In the genomic region with DNA sequence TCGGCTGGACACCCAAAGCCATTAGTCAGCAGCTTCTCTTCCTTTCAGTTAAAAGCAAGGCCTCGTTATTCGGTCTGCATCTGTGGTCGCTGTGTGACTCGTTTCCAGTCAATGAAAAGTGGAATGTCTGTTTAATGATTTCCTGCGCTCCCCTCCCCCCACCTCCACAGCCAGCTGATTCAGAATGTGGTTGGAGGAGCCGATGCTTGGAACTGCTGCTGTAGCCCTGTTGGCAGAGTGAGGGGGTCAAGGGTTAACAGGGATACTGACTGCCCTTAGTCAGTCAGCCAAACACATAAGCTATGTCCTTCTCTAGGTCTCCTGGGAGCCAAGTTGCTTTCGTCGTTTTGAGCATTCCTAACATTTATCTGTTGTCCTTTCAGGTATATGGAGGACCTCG, we compare ENCODE assay signal across 21 mouse cellular contexts. TPM values are rescaled to one million over a fixed set of nuclear protein-coding genes. Genes with fewer than 3 reads are reported as not detected.
DNase-seq lines count a peak whose midpoint lies in the region; ATAC-seq lines count a peak whose summit lies in the region.
"Had no signal": no experiment of that assay in that cellular context is flagged by ENCODE, and none has a peak within 500 bp of the region (broad histone marks: within the 10 kb centered on the region; RNA-seq: fewer than 3 reads in every experiment).

No protein-coding gene starts in this region.

- 51% methylated on average over 10 of the region's 10 CpGs for WGBS in liver, embryonic 12.5 days (ENCODE audit: insufficient replicate concordance)
- whole genome bisulfite sequencing in forebrain, embryonic 12.5 days: 76% methylated on average over 10 of the region's 10 CpGs

- no peak overlapping the region for H3K27ac ChIP-seq in liver, embryonic 12.5 days
- H3K27ac ChIP-seq in forebrain, embryonic 12.5 days: no peak overlapping the region
- H3K27ac ChIP-seq: embryonic facial prominence, embryonic 12.5 days; hindbrain, embryonic 14.5 days; intestine, embryonic 15.5 days; limb, embryonic 13.5 days; lung, embryonic 15.5 days had no signal

- DNase-seq in liver: peak; percentile 40
- peak; percentile 88 for DNase-seq in kidney, adult 18-20 months
- peak; percentile 93 for DNase-seq in kidney, postnatal 25 days
- no peak for DNase-seq in cerebellum, adult 8-10 months
- no peak for DNase-seq in ovary, postnatal 36 days (ENCODE audit: low spot score)
- DNase-seq: adrenal gland, adult 8-10 months; cerebellum, adult 11-12 months; forebrain, postnatal 0 days; gastrocnemius, postnatal 10 days; heart, postnatal 10 days; midbrain, embryonic 14.5 days; right cerebral cortex, adult 18-20 months; thymus, postnatal 4 days had no signal

- H3K4me2 ChIP-seq in liver, embryonic 12.5 days: no peak overlapping the region
- H3K4me2 ChIP-seq in forebrain, embryonic 12.5 days: no peak overlapping the region
- H3K4me2 ChIP-seq: embryonic facial prominence, embryonic 12.5 days; hindbrain, embryonic 14.5 days; intestine, embryonic 15.5 days; limb, embryonic 13.5 days; lung, embryonic 15.5 days had no signal

- H3K9ac ChIP-seq in liver, embryonic 12.5 days: no peak overlapping the region
- H3K9ac ChIP-seq in forebrain, embryonic 12.5 days: no peak overlapping the region
- H3K9ac ChIP-seq: embryonic facial prominence, embryonic 12.5 days; forebrain, postnatal 0 days; hindbrain, embryonic 14.5 days; intestine, embryonic 15.5 days; limb, embryonic 13.5 days; lung, embryonic 15.5 days had no signal

- H3K4me1 ChIP-seq in liver, embryonic 12.5 days: peaks cover 26% of the 10 kb centered on the region
- peaks cover 21% of the 10 kb centered on the region for H3K4me1 ChIP-seq in forebrain, embryonic 12.5 days

- H3K9me3 ChIP-seq in liver, embryonic 12.5 days (replicated peaks): no peaks in the 10 kb centered on the region
- no peaks in the 10 kb centered on the region for H3K9me3 ChIP-seq in forebrain, embryonic 12.5 days
- H3K9me3 ChIP-seq: embryonic facial prominence, embryonic 12.5 days; G1E; intestine, embryonic 15.5 days; limb, embryonic 13.5 days; lung, embryonic 15.5 days had no signal

- no peak for ATAC-seq in liver, embryonic 12.5 days
- no peak for ATAC-seq in forebrain, embryonic 12.5 days (ENCODE audit: low FRiP score)
- ATAC-seq: forebrain, postnatal 0 days; intestine, embryonic 15.5 days had no signal

- no peak overlapping the region for H3K4me3 ChIP-seq in liver, embryonic 12.5 days
- H3K4me3 ChIP-seq in forebrain, embryonic 12.5 days (replicated peaks): no peak overlapping the region
- H3K4me3 ChIP-seq: embryonic facial prominence, embryonic 12.5 days; intestine, embryonic 15.5 days; limb, embryonic 13.5 days; lung, embryonic 15.5 days had no signal

- no peaks in the 10 kb centered on the region for H3K36me3 ChIP-seq in liver, embryonic 12.5 days
- H3K36me3 ChIP-seq in forebrain, embryonic 12.5 days (replicated peaks): no peaks in the 10 kb centered on the region
- H3K36me3 ChIP-seq: embryonic facial prominence, embryonic 12.5 days; G1E; intestine, embryonic 15.5 days; limb, embryonic 13.5 days; lung, embryonic 15.5 days had no signal

- H3K27me3 ChIP-seq in liver, embryonic 12.5 days (replicated peaks): peaks cover 25% of the 10 kb centered on the region; the same call in 1 of the 2 replicates
- H3K27me3 ChIP-seq in forebrain, embryonic 12.5 days: no peaks in the 10 kb centered on the region
- H3K27me3 ChIP-seq: embryonic facial prominence, embryonic 12.5 days; intestine, embryonic 15.5 days; limb, embryonic 13.5 days; lung, embryonic 15.5 days had no signal

RNA-seq across cellular contexts. Expression of a gene that starts 9.7 kb away (rescaled TPM):
- polyA plus RNA-seq in liver, embryonic 12.5 days (2016; fragmentation: Nextera tagmentation; extraction: Ambion mirVana): not detected in 2 replicates
- not detected in 2 replicates for polyA plus RNA-seq in forebrain, embryonic 12.5 days (2016; fragmentation: Nextera tagmentation; extraction: Ambion mirVana)
- polyA plus RNA-seq: embryonic facial prominence, embryonic 12.5 days; forebrain, postnatal 0 days; G1E; hindbrain, embryonic 14.5 days; intestine, embryonic 15.5 days; midbrain, embryonic 14.5 days had no signal

Comparison
In these comparisons a context has a peak if more than half of its experiments do, and no peak if none do; other contexts are left out.
1. DNase-seq: peak in liver (single experiment), kidney, adult 18-20 months (single experiment) and kidney, postnatal 25 days (2 of 2); none in cerebellum, adult 8-10 months (single experiment) and ovary, postnatal 36 days (single experiment).